Mouse (Mus musculus): ENCODE results near the gene Pou4f1. TPM values are rescaled to one million over a fixed set of nuclear protein-coding genes. Genes with fewer than 3 reads are reported as not detected.
"Not testable (repeated sequence)": the region's sequence is repeated elsewhere in the genome, so short reads cannot be mapped to it uniquely, and the experiment has no call there.

Gene Pou4f1
- 1.4 TPM for polyA plus RNA-seq (2021)

GRCm38 (mm10) chr14:104467966-104468622 lies at the start of gene Pou4f1:
Gene Pou4f1 (minus strand): TSS chr14:104467999.
- H3K27me3 ChIP-seq, result peaks cover 8% of the 10 kb centered on the region
- ATAC-seq (peak; percentile 96), DNase-seq (ENCODE audit: low read depth, low spot score) (peak; percentile 17)
- in situ Hi-C loops (cut with MboI; ENCODE audit: low pct_unique_long_range_greater_than_20kb), result no loop called here
- ChIA-PET CTCF (interaction anchor here (1.3 kb wide), 1 partner anchor 15 kb away, joined by 3 read pairs; no protein-coding TSS in a partner anchor), POLR2A (no interaction called here)
- TF ChIP-seq CTCF (IDR thresholded peaks at IDR 0.05), result no peak

- H3K27me3 ChIP-seq, result no peaks in the 10 kb centered on the region
- ChIA-PET POLR2A (no interaction called here), CTCF (no interaction called here)
- no peak for TF ChIP-seq CTCF (IDR thresholded peaks at IDR 0.05)
- DNase-seq (ENCODE audit: low read depth, low spot score) (no peak), ATAC-seq (no peak)
- in situ Hi-C loops (cut with MboI; ENCODE audit: low pct_unique_long_range_greater_than_20kb), result loop anchor here (25.0 kb wide), 1 partner anchor 949 kb away; no protein-coding TSS in a partner anchor
Observed at GRCm38 (mm10) chr14:104511664-104512063, 43.9 kb upstream of the Pou4f1 start.

GRCm38 (mm10) chr14:104502761-104503160 lies 35.0 kb upstream of the Pou4f1 start:
- ATAC-seq; POLR2A ChIA-PET; DNase-seq (ENCODE audit: low read depth, low spot score); H3K27me3 ChIP-seq: not testable (repeated sequence)
- in situ Hi-C loops (cut with MboI; ENCODE audit: low pct_unique_long_range_greater_than_20kb), result loop anchor here (25.0 kb wide), 1 partner anchor 940 kb away; no protein-coding TSS in a partner anchor
- CTCF ChIA-PET, result interaction anchor here (1.3 kb wide), 1 partner anchor 18 kb away, joined by 3 read pairs; no protein-coding TSS in a partner anchor

- in situ Hi-C loops (cut with MboI; ENCODE audit: low pct_unique_long_range_greater_than_20kb), result no loop called here
- CTCF ChIA-PET, result no interaction called here
- ATAC-seq (no peak), DNase-seq (ENCODE audit: low read depth, low spot score) (no peak)
- no peak for TF ChIP-seq CTCF (IDR thresholded peaks at IDR 0.05)
- POLR2A ChIA-PET, result no interaction called here
- H3K27me3 ChIP-seq, result no peaks in the 10 kb centered on the region
Observed at GRCm38 (mm10) chr14:104479751-104480150, 12.0 kb upstream of the Pou4f1 start.

GRCm38 (mm10) chr14:104478593-104478992 lies 10.8 kb upstream of the Pou4f1 start:
- in situ Hi-C loops (cut with MboI; ENCODE audit: low pct_unique_long_range_greater_than_20kb), result no loop called here
- POLR2A ChIA-PET, result no interaction called here
- TF ChIP-seq CTCF (IDR thresholded peaks at IDR 0.05), result no peak
- no peaks in the 10 kb centered on the region for H3K27me3 ChIP-seq
- ATAC-seq (peak; percentile 44), DNase-seq (ENCODE audit: low read depth, low spot score) (peak; percentile 7)
- CTCF ChIA-PET, result no interaction called here

- in situ Hi-C loops (cut with MboI; ENCODE audit: low pct_unique_long_range_greater_than_20kb), result no loop called here
- POLR2A ChIA-PET, result interaction anchor here (0.7 kb wide), 2 partner anchors 15 to 174 kb away, joined by 3 to 4 read pairs; no protein-coding TSS in a partner anchor
- CTCF ChIA-PET, result interaction anchor here (1.4 kb wide), 1 partner anchor 27 kb away, joined by 3 read pairs; no protein-coding TSS in a partner anchor
- ATAC-seq (no peak), DNase-seq (ENCODE audit: low read depth, low spot score) (no peak)
- H3K27me3 ChIP-seq, result no peaks in the 10 kb centered on the region
- no peak for TF ChIP-seq CTCF (IDR thresholded peaks at IDR 0.05)
Observed at GRCm38 (mm10) chr14:104477616-104478015, 9.8 kb upstream of the Pou4f1 start.

GRCm38 (mm10) chr14:104475438-104475837 lies 7.6 kb upstream of the Pou4f1 start:
- ChIA-PET CTCF (no interaction called here), POLR2A (no interaction called here)
- TF ChIP-seq CTCF (IDR thresholded peaks at IDR 0.05), result no peak
- no peak for DNase-seq (ENCODE audit: low read depth, low spot score)
- no peak for ATAC-seq
- in situ Hi-C loops (cut with MboI; ENCODE audit: low pct_unique_long_range_greater_than_20kb), result no loop called here
- peaks cover 3% of the 10 kb centered on the region for H3K27me3 ChIP-seq

GRCm38 (mm10) chr14:104468623-104468970 lies 798 bp upstream of the Pou4f1 start:
- POLR2A ChIA-PET, result no interaction called here
- H3K27me3 ChIP-seq, result peaks cover 8% of the 10 kb centered on the region
- in situ Hi-C loops (cut with MboI; ENCODE audit: low pct_unique_long_range_greater_than_20kb), result no loop called here
- TF ChIP-seq CTCF (IDR thresholded peaks at IDR 0.05), result no peak
- CTCF ChIA-PET, result interaction anchor here (1.3 kb wide), 1 partner anchor 15 kb away, joined by 3 read pairs; no protein-coding TSS in a partner anchor
- DNase-seq (ENCODE audit: low read depth, low spot score), result no peak
- ATAC-seq, result no peak

GRCm38 (mm10) chr14:104467133-104467965 lies 450 bp downstream of the Pou4f1 start:
- ATAC-seq, result peak; percentile 69
- no peak for DNase-seq (ENCODE audit: low read depth, low spot score)
- CTCF ChIA-PET, result no interaction called here
- H3K27me3 ChIP-seq, result peaks cover 11% of the 10 kb centered on the region
- TF ChIP-seq CTCF (IDR thresholded peaks at IDR 0.05), result no peak
- POLR2A ChIA-PET, result no interaction called here
- in situ Hi-C loops (cut with MboI; ENCODE audit: low pct_unique_long_range_greater_than_20kb), result no loop called here

GRCm38 (mm10) chr14:104466557-104466956 lies 1.2 kb downstream of the Pou4f1 start:
- in situ Hi-C loops (cut with MboI; ENCODE audit: low pct_unique_long_range_greater_than_20kb), result no loop called here
- DNase-seq (ENCODE audit: low read depth, low spot score) (no peak), ATAC-seq (no peak)
- POLR2A ChIA-PET, result no interaction called here
- TF ChIP-seq CTCF (IDR thresholded peaks at IDR 0.05), result no peak
- peaks cover 12% of the 10 kb centered on the region for H3K27me3 ChIP-seq
- CTCF ChIA-PET, result no interaction called here
